Mouse (Mus musculus) hindbrain, postnatal 0 days (tissue): Measurements from ENCODE around the gene Fstl5. TPM values are rescaled to one million over a fixed set of nuclear protein-coding genes. Genes with fewer than 3 reads are reported as not detected.

Experiments used
- ATAC-seq: fragments of 200-750 bp; cut with Nextera tagmentation; 2 replicates; pipeline ENCODE4 v1.8.0; 2017; ENCODE audit warnings: mild to moderate bottlenecking, moderate TSS enrichment, moderate library complexity
- DNase-seq: peaks from one replicate; pipeline ENCODE4 v3.0.0-alpha.2; 2015; ENCODE audit warnings: low spot score
- H3K27ac ChIP-seq: fragments of 300-500 bp; sonication (generic); 2 replicates; pipeline ENCODE4 v1.5.1; 2014; ENCODE audit warnings: mild to moderate bottlenecking
- H3K27me3 ChIP-seq: fragments of 300-500 bp; sonication (generic); 2 replicates; pipeline ENCODE4 v1.6.1; 2014; ENCODE audit warnings: low read length, mixed read lengths; ENCODE audit not compliant: insufficient read depth
- H3K36me3 ChIP-seq: fragments of 300-500 bp; sonication (generic); 2 replicates; pipeline ENCODE4 v1.6.1; 2014; ENCODE audit warnings: low read length, mixed read lengths; ENCODE audit not compliant: insufficient read depth
- H3K4me1 ChIP-seq: fragments of 300-500 bp; sonication (generic); 2 replicates; pipeline ENCODE4 v1.6.1; 2014; ENCODE audit warnings: antibody characterized with exemption, low read length, mixed read lengths; ENCODE audit not compliant: insufficient read depth
- H3K4me2 ChIP-seq: fragments of 300-500 bp; sonication (generic); 2 replicates; pipeline ENCODE4 v1.6.1; 2014; ENCODE audit warnings: low read depth, mild to moderate bottlenecking, low read length, moderate library complexity, mixed read lengths
- H3K4me3 ChIP-seq: fragments of 300-500 bp; sonication (generic); 2 replicates; pipeline ENCODE4 v1.5.1; 2014; ENCODE audit warnings: low read length
- H3K9ac ChIP-seq: fragments of 300-500 bp; sonication (generic); replicated peaks from 2 replicates; pipeline ENCODE4 v1.6.1; 2014; ENCODE audit warnings: mild to moderate bottlenecking, low read length, moderate library complexity, mixed read lengths
- H3K9me3 ChIP-seq: fragments of 300-500 bp; sonication (generic); 2 replicates; pipeline ENCODE4 v1.6.1; 2016; ENCODE audit warnings: low read length, mixed read lengths
- CTCF ChIP-seq: IDR thresholded peaks from 2 replicates; pipeline ENCODE4 v1.5.1; 2016; ENCODE audit warnings: antibody characterized with exemption, control low read depth, low read depth
- WGBS: fragments of 180-500 bp; shearing (Covaris S2); extraction: QIAGEN DNeasy Blood & Tissue Kit; methylation state at CpG from one replicate; pipeline ENCODE4 v1.1.7; 2014; 5-methylcytosine and 5-hydroxymethylcytosine counted together
- polyA plus RNA-seq: library from polyadenylated mRNA; unstranded; fragments of >200 nt; fragmentation: Nextera tagmentation; extraction: Ambion mirVana; gene quantifications from 2 replicates; pipeline ENCODE4 v1.2.1, GENCODE M21; 2015
- total RNA-seq: library from RNA; depleted of rRNA; stranded (reverse); fragments of >200 nt; gene quantifications from 2 replicates; pipeline ENCODE4 v1.2.3, GENCODE M21; 2014

Fstl5 gene
- total and polyA plus RNA-seq, 2 experiments from 2014 or later: 48.9 to 74.1 TPM

GRCm38 (mm10) chr3:76147846-76148245, 73.8 kb downstream of the Fstl5 start:
- no peaks in the 10 kb centered on the region for H3K36me3 ChIP-seq
- no peak for TF ChIP-seq CTCF
- H3K4me3 ChIP-seq: no peak overlapping the region
- DNase-seq (no peak), ATAC-seq (no peak)
- no peaks in the 10 kb centered on the region for H3K4me1 ChIP-seq
- WGBS: 88% methylated on average over 11 of the region's 11 CpGs
- no peak overlapping the region for H3K27ac ChIP-seq
- no peaks in the 10 kb centered on the region for H3K27me3 ChIP-seq
- no peak overlapping the region for H3K4me2 ChIP-seq
- H3K9me3 ChIP-seq: no peaks in the 10 kb centered on the region
- H3K9ac ChIP-seq: no peak overlapping the region

DNA sequence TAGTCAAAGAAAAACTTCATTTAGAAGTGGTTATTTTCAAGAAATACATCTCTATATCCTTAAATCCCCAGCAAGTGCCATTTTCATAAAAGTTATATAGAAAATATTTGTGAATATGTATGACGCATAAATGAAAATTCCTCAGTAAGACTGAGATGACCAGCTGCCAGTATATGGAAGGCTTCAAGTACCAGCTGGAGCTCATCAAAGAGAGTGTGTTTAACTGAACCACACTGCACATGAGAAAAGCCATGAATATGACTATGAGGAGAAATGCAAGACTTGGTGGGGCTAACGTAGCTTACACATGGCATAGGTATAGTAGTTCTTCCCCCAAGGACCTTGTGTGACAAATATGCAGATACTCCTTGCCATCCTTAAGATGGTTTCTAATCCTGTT, 164.8 kb downstream of the Fstl5 start:
- no peak overlapping the region for H3K9ac ChIP-seq

GRCm38 (mm10) chr3:76251385-76251784, 177.3 kb downstream of the Fstl5 start:
- Histone ChIP-seq H3K4me2 (no peak overlapping the region), H3K4me3 (no peak overlapping the region), H3K4me1 (no peaks in the 10 kb centered on the region), H3K9ac (no peak overlapping the region), H3K27me3 (no peaks in the 10 kb centered on the region), H3K27ac (no peak overlapping the region), H3K9me3 (no peaks in the 10 kb centered on the region), H3K36me3 (no peaks in the 10 kb centered on the region)
- no peak for ATAC-seq
- DNase-seq: no peak
- 89% methylated on average over 1 of the region's 1 CpGs for WGBS
- no peak for TF ChIP-seq CTCF

More for the DNA sequence above, 164.8 kb downstream of the Fstl5 start:
- H3K9me3 ChIP-seq: no peaks in the 10 kb centered on the region
- H3K4me2 ChIP-seq: no peak overlapping the region
- no peak overlapping the region for H3K27ac ChIP-seq
- H3K36me3 ChIP-seq: no peaks in the 10 kb centered on the region
- no peaks in the 10 kb centered on the region for H3K4me1 ChIP-seq
- H3K4me3 ChIP-seq: no peak overlapping the region
- WGBS: 88% methylated on average over 2 of the region's 2 CpGs
- TF ChIP-seq CTCF: no peak
- ATAC-seq (no peak), DNase-seq (no peak)
- no peaks in the 10 kb centered on the region for H3K27me3 ChIP-seq

- DNase-seq (no peak), ATAC-seq (no peak)
- no peak overlapping the region for H3K27ac ChIP-seq
- H3K36me3 ChIP-seq: no peaks in the 10 kb centered on the region
- H3K4me3 ChIP-seq: no peak overlapping the region
- H3K9ac ChIP-seq: no peak overlapping the region
- no peaks in the 10 kb centered on the region for H3K4me1 ChIP-seq
- 92% methylated on average over 1 of the region's 1 CpGs for WGBS
- H3K9me3 ChIP-seq: no peaks in the 10 kb centered on the region
- H3K4me2 ChIP-seq: no peak overlapping the region
- TF ChIP-seq CTCF: no peak
- no peaks in the 10 kb centered on the region for H3K27me3 ChIP-seq
Observed at GRCm38 (mm10) chr3:76292993-76293392, 218.9 kb downstream of the Fstl5 start.

DNA sequence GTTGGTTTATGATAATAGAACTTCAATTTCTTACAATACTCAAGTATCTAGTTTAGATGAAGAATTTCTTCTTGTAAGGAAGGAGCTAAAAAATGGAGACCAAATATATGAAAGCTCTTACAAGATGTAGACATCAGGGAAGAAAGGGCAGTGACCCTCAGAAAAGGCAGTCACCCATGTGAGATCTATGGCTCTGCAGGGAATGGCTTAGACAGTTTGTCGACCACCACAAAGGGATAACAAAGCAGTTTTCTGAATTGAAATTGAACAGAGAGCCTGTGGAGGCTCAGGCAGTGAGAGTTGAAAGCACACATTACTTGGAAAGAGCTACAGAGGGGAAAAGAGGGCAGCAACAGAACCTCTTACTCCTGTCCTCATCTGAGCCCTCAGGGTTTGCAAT, 220.3 kb downstream of the Fstl5 start:
- 0% methylated on average over 1 of the region's 1 CpGs for whole genome bisulfite sequencing
- Histone ChIP-seq H3K36me3 (no peaks in the 10 kb centered on the region), H3K27me3 (no peaks in the 10 kb centered on the region), H3K4me2 (no peak overlapping the region), H3K9me3 (no peaks in the 10 kb centered on the region), H3K27ac (no peak overlapping the region), H3K4me3 (no peak overlapping the region), H3K4me1 (no peaks in the 10 kb centered on the region), H3K9ac (no peak overlapping the region)
- no peak for TF ChIP-seq CTCF
- no peak for DNase-seq
- no peak for ATAC-seq

DNA sequence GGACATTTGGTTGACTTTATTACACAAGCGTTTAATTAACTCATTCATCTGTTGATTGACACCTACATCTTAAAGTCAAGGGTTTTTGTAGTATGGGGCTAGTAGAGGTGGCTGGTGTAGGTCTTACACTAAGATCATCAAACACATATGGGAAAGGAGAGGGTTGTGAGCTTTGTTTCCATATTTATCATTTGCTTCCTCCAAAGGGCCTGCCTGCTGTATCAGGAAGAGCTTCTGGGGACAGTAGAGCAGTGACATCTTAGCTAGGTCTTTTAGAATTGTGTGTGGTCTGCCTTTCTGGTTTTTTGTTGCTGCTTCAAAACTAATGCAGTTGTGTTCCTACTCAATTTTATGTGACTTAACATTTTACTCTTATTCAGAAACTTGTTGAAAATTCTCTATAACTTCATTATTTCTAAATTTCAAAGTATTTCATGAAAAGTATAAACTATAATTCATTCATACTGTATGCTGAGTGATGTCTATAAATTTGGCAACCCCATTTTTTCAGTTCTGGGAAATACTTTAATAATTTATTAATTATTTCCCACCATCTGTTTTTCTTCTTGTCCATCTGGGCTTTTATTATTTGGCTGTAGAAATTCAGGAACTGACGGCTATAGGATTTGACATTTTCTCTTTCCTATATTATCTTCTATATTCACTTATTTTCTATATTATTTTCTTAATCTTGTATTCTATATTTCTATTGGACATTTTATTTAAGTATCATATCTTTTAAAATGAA, 227.1 kb downstream of the Fstl5 start:
- Histone ChIP-seq H3K9me3 (no peaks in the 10 kb centered on the region), H3K36me3 (no peaks in the 10 kb centered on the region), H3K27ac (no peak overlapping the region), H3K4me1 (no peaks in the 10 kb centered on the region), H3K9ac (no peak overlapping the region), H3K4me3 (no peak overlapping the region), H3K4me2 (no peak overlapping the region), H3K27me3 (no peaks in the 10 kb centered on the region)
- ATAC-seq (no peak), DNase-seq (no peak)
- 78% methylated on average over 2 of the region's 2 CpGs for WGBS
- TF ChIP-seq CTCF: no peak

GRCm38 (mm10) chr3:76316991-76317390, 242.9 kb downstream of the Fstl5 start:
- H3K36me3 ChIP-seq: no peaks in the 10 kb centered on the region
- TF ChIP-seq CTCF: no peak
- H3K4me2 ChIP-seq: no peak overlapping the region
- H3K9me3 ChIP-seq: no peaks in the 10 kb centered on the region
- ATAC-seq: no peak
- no peak overlapping the region for H3K27ac ChIP-seq
- no peaks in the 10 kb centered on the region for H3K4me1 ChIP-seq
- no peak overlapping the region for H3K4me3 ChIP-seq
- H3K27me3 ChIP-seq: no peaks in the 10 kb centered on the region
- 91% methylated on average over 3 of the region's 3 CpGs for WGBS
- no peak overlapping the region for H3K9ac ChIP-seq
- DNase-seq: no peak
